Mouse (Mus musculus): ENCODE results near the gene Amigo1. TPM values are rescaled to one million over a fixed set of nuclear protein-coding genes. Genes with fewer than 3 reads are reported as not detected.

The Amigo1 gene
- 2.4 and 3.2 TPM in 2 replicates for polyA plus RNA-seq (2014; fragmentation: Nextera tagmentation; extraction: Ambion mirVana)

GRCm38 (mm10) chr3:108186098-108187047, at the start of gene Amigo1:
Gene Amigo1, plus strand, starts transcription at chr3:108186335.
- H3K27ac ChIP-seq (ENCODE audit: low read length): no peak within 1 kb of the TSS
- peaks cover 2% of the 10 kb centered on the region; the same call in 1 of the 2 replicates for H3K4me1 ChIP-seq (ENCODE audit: control insufficient read depth, insufficient read depth, low read length)
- H3K36me3 ChIP-seq (ENCODE audit: control insufficient read depth, insufficient read depth, low read length): no peaks in the 10 kb centered on the region
- ATAC-seq (ENCODE audit: insufficient number of reproducible peaks, insufficient read depth, low FRiP score, low read depth): 0 out of 2 replicates have a peak, but pooled peaks have one; percentile 25
- peak within 1 kb of the TSS; percentile 47 for H3K9ac ChIP-seq (replicated peaks; ENCODE audit: low read depth, low read length)
- peak within 1 kb of the TSS; percentile 82 for H3K4me2 ChIP-seq (replicated peaks; ENCODE audit: low read depth, low read length)
- H3K27me3 ChIP-seq (ENCODE audit: control insufficient read depth, insufficient read depth, low read length): no peaks in the 10 kb centered on the region
- H3K4me3 ChIP-seq (ENCODE audit: low read depth, low read length): peak within 1 kb of the TSS; percentile 63
- no peaks in the 10 kb centered on the region for H3K9me3 ChIP-seq (ENCODE audit: control insufficient read depth, low read depth, low read length)
- 2% methylated on average over 75 of the region's 100 CpGs for WGBS

GRCm38 (mm10) chr3:108139113-108139512, 47.0 kb upstream of the Amigo1 start:
- Histone ChIP-seq H3K9me3 (ENCODE audit: control insufficient read depth, low read depth, low read length) (no peaks in the 10 kb centered on the region), H3K27ac (ENCODE audit: low read length) (no peak overlapping the region), H3K27me3 (ENCODE audit: control insufficient read depth, insufficient read depth, low read length) (no peaks in the 10 kb centered on the region), H3K4me1 (ENCODE audit: control insufficient read depth, insufficient read depth, low read length) (no peaks in the 10 kb centered on the region; the same call in 1 of the 2 replicates), H3K4me2 (replicated peaks; ENCODE audit: low read depth, low read length) (no peak overlapping the region), H3K36me3 (ENCODE audit: control insufficient read depth, insufficient read depth, low read length) (0 out of 2 replicates have a peak, but pooled peaks cover 7% of the 10 kb centered on the region), H3K9ac (replicated peaks; ENCODE audit: low read depth, low read length) (no peak overlapping the region), H3K4me3 (ENCODE audit: low read depth, low read length) (no peak overlapping the region)
- 69% methylated on average over 1 of the region's 1 CpGs for WGBS
- no peak for ATAC-seq (ENCODE audit: insufficient number of reproducible peaks, insufficient read depth, low FRiP score, low read depth)

GRCm38 (mm10) chr3:108140786-108141185, 45.3 kb upstream of the Amigo1 start:
- H3K27ac ChIP-seq (ENCODE audit: low read length): no peak overlapping the region
- no peaks in the 10 kb centered on the region; the same call in 1 of the 2 replicates for H3K4me1 ChIP-seq (ENCODE audit: control insufficient read depth, insufficient read depth, low read length)
- 0 out of 2 replicates have a peak, but pooled peaks cover 7% of the 10 kb centered on the region for H3K36me3 ChIP-seq (ENCODE audit: control insufficient read depth, insufficient read depth, low read length)
- 78% methylated on average over 4 of the region's 4 CpGs for WGBS
- no peak overlapping the region for H3K4me3 ChIP-seq (ENCODE audit: low read depth, low read length)
- no peak for ATAC-seq (ENCODE audit: insufficient number of reproducible peaks, insufficient read depth, low FRiP score, low read depth)
- no peaks in the 10 kb centered on the region for H3K27me3 ChIP-seq (ENCODE audit: control insufficient read depth, insufficient read depth, low read length)
- H3K4me2 ChIP-seq (replicated peaks; ENCODE audit: low read depth, low read length): no peak overlapping the region
- H3K9me3 ChIP-seq (ENCODE audit: control insufficient read depth, low read depth, low read length): no peaks in the 10 kb centered on the region
- H3K9ac ChIP-seq (replicated peaks; ENCODE audit: low read depth, low read length): no peak overlapping the region

GRCm38 (mm10) chr3:108145534-108146445, 40.3 kb upstream of the Amigo1 start, which contains the start of gene Gnai3:
Gene Gnai3, minus strand, starts transcription at chr3:108146146.
- Histone ChIP-seq H3K4me1 (ENCODE audit: control insufficient read depth, insufficient read depth, low read length) (peaks cover 7% of the 10 kb centered on the region; the same call in 1 of the 2 replicates), H3K9me3 (ENCODE audit: control insufficient read depth, low read depth, low read length) (no peaks in the 10 kb centered on the region), H3K9ac (replicated peaks; ENCODE audit: low read depth, low read length) (peak within 1 kb of the TSS; percentile 78), H3K4me2 (replicated peaks; ENCODE audit: low read depth, low read length) (peak within 1 kb of the TSS; percentile 73), H3K4me3 (ENCODE audit: low read depth, low read length) (peak within 1 kb of the TSS; percentile 90), H3K36me3 (ENCODE audit: control insufficient read depth, insufficient read depth, low read length) (no peaks in the 10 kb centered on the region), H3K27ac (ENCODE audit: low read length) (peak within 1 kb of the TSS; percentile 96), H3K27me3 (ENCODE audit: control insufficient read depth, insufficient read depth, low read length) (no peaks in the 10 kb centered on the region)
- peak; percentile 94 for ATAC-seq (ENCODE audit: insufficient number of reproducible peaks, insufficient read depth, low FRiP score, low read depth)
- WGBS: under 1% methylated on average over 63 of the region's 63 CpGs

GRCm38 (mm10) chr3:108146671-108147070, 39.5 kb upstream of the Amigo1 start:
- Histone ChIP-seq H3K36me3 (ENCODE audit: control insufficient read depth, insufficient read depth, low read length) (no peaks in the 10 kb centered on the region), H3K27ac (ENCODE audit: low read length) (no peak overlapping the region), H3K9me3 (ENCODE audit: control insufficient read depth, low read depth, low read length) (no peaks in the 10 kb centered on the region), H3K4me1 (ENCODE audit: control insufficient read depth, insufficient read depth, low read length) (peaks cover 7% of the 10 kb centered on the region; the same call in 1 of the 2 replicates), H3K4me3 (ENCODE audit: low read depth, low read length) (peak overlapping the region; percentile 90), H3K4me2 (replicated peaks; ENCODE audit: low read depth, low read length) (peak overlapping the region; percentile 73), H3K9ac (replicated peaks; ENCODE audit: low read depth, low read length) (peak overlapping the region; percentile 78), H3K27me3 (ENCODE audit: control insufficient read depth, insufficient read depth, low read length) (no peaks in the 10 kb centered on the region)
- ATAC-seq (ENCODE audit: insufficient number of reproducible peaks, insufficient read depth, low FRiP score, low read depth): no peak
- 56% methylated on average over 5 of the region's 5 CpGs for WGBS

GRCm38 (mm10) chr3:108147386-108148235, 38.5 kb upstream of the Amigo1 start:
- no peaks in the 10 kb centered on the region for H3K27me3 ChIP-seq (ENCODE audit: control insufficient read depth, insufficient read depth, low read length)
- H3K9me3 ChIP-seq (ENCODE audit: control insufficient read depth, low read depth, low read length): no peaks in the 10 kb centered on the region
- no peaks in the 10 kb centered on the region for H3K36me3 ChIP-seq (ENCODE audit: control insufficient read depth, insufficient read depth, low read length)
- H3K4me1 ChIP-seq (ENCODE audit: control insufficient read depth, insufficient read depth, low read length): peaks cover 7% of the 10 kb centered on the region; the same call in 1 of the 2 replicates
- 0 out of 2 replicates have a peak overlapping the region, but pooled peaks have one; percentile 1 for H3K4me2 ChIP-seq (replicated peaks; ENCODE audit: low read depth, low read length)
- no peak overlapping the region for H3K9ac ChIP-seq (replicated peaks; ENCODE audit: low read depth, low read length)
- ATAC-seq (ENCODE audit: insufficient number of reproducible peaks, insufficient read depth, low FRiP score, low read depth): peak; percentile 66; the same call in 1 of the 2 replicates
- 70% methylated on average over 11 of the region's 11 CpGs for WGBS
- H3K4me3 ChIP-seq (ENCODE audit: low read depth, low read length): no peak overlapping the region
- no peak overlapping the region for H3K27ac ChIP-seq (ENCODE audit: low read length)

- Histone ChIP-seq H3K4me1 (ENCODE audit: control insufficient read depth, insufficient read depth, low read length) (no peaks in the 10 kb centered on the region), H3K27me3 (ENCODE audit: control insufficient read depth, insufficient read depth, low read length) (no peaks in the 10 kb centered on the region), H3K36me3 (ENCODE audit: control insufficient read depth, insufficient read depth, low read length) (no peaks in the 10 kb centered on the region), H3K4me3 (ENCODE audit: low read depth, low read length) (no peak overlapping the region), H3K9me3 (ENCODE audit: control insufficient read depth, low read depth, low read length) (no peaks in the 10 kb centered on the region), H3K27ac (ENCODE audit: low read length) (no peak overlapping the region), H3K9ac (replicated peaks; ENCODE audit: low read depth, low read length) (no peak overlapping the region), H3K4me2 (replicated peaks; ENCODE audit: low read depth, low read length) (no peak overlapping the region)
- no peak for ATAC-seq (ENCODE audit: insufficient number of reproducible peaks, insufficient read depth, low FRiP score, low read depth)
- 84% methylated on average over 3 of the region's 3 CpGs for WGBS
Measured at GRCm38 (mm10) chr3:108152290-108152689, 33.8 kb upstream of the Amigo1 start.
